Mouse (Mus musculus): ENCODE measurements around the gene Adgrg5. TPM values are rescaled to one million over a fixed set of nuclear protein-coding genes. Genes with fewer than 3 reads are reported as not detected.
A peak's percentile ranks its signal among the peaks of the same experiment; 100 is the strongest.

Gene Adgrg5
- polyA plus RNA-seq, 1 experiment from 2014 or later: 0.65 TPM

- H3K9ac ChIP-seq: no peak overlapping the region
- H3K4me1 ChIP-seq: peaks cover 10% of the 10 kb centered on the region; the same call in 1 of the 2 replicates
- ATAC-seq (ENCODE audit: insufficient read depth, low FRiP score, low read depth): no peak
- H3K36me3 ChIP-seq: no peaks in the 10 kb centered on the region
- H3K27ac ChIP-seq: peak overlapping the region; percentile 87
- H3K9me3 ChIP-seq: no peaks in the 10 kb centered on the region
- H3K4me2 ChIP-seq: no peak overlapping the region
- no peak overlapping the region for H3K4me3 ChIP-seq (replicated peaks)
- 74% methylated on average over 9 of the region's 9 CpGs for WGBS
- no peaks in the 10 kb centered on the region for H3K27me3 ChIP-seq (replicated peaks)
Observed at GRCm38 (mm10) chr8:94973786-94974185, 50.3 kb downstream of the Adgrg5 start.

GRCm38 (mm10) chr8:94974467-94975165 is 51.1 kb downstream of the Adgrg5 start, which contains the start of gene Adgrg1:
TSS of gene Adgrg1 (plus strand) at chr8:94974751.
- Histone ChIP-seq H3K27me3 (replicated peaks) (no peaks in the 10 kb centered on the region), H3K4me1 (peaks cover 10% of the 10 kb centered on the region; the same call in 1 of the 2 replicates), H3K36me3 (no peaks in the 10 kb centered on the region), H3K4me3 (replicated peaks) (no peak within 1 kb of the TSS), H3K9me3 (no peaks in the 10 kb centered on the region), H3K27ac (peak within 1 kb of the TSS; percentile 94), H3K9ac (no peak within 1 kb of the TSS), H3K4me2 (peak within 1 kb of the TSS; percentile 19; the same call in 1 of the 2 replicates)
- 31% methylated on average over 7 of the region's 7 CpGs for WGBS
- ATAC-seq (ENCODE audit: insufficient read depth, low FRiP score, low read depth): peak; percentile 82

- H3K9me3 ChIP-seq: no peaks in the 10 kb centered on the region
- peak overlapping the region; percentile 45 for H3K4me3 ChIP-seq (replicated peaks)
- peaks cover 30% of the 10 kb centered on the region for H3K4me1 ChIP-seq
- H3K4me2 ChIP-seq: peak overlapping the region; percentile 52
- WGBS: 13% methylated on average over 17 of the region's 17 CpGs
- H3K27ac ChIP-seq: peak overlapping the region; percentile 94
- no peaks in the 10 kb centered on the region for H3K27me3 ChIP-seq (replicated peaks)
- peak; percentile 59 for ATAC-seq (ENCODE audit: insufficient read depth, low FRiP score, low read depth)
- peak overlapping the region; percentile 35 for H3K9ac ChIP-seq
- H3K36me3 ChIP-seq: no peaks in the 10 kb centered on the region
Observed at GRCm38 (mm10) chr8:94976651-94977417, 53.3 kb downstream of the Adgrg5 start.

GRCm38 (mm10) chr8:94978131-94978530 is 54.6 kb downstream of the Adgrg5 start:
- WGBS: 44% methylated on average over 9 of the region's 9 CpGs
- no peak overlapping the region for H3K9ac ChIP-seq
- H3K27me3 ChIP-seq (replicated peaks): no peaks in the 10 kb centered on the region
- no peak for ATAC-seq (ENCODE audit: insufficient read depth, low FRiP score, low read depth)
- H3K27ac ChIP-seq: peak overlapping the region; percentile 94
- peak overlapping the region; percentile 52 for H3K4me2 ChIP-seq
- peaks cover 31% of the 10 kb centered on the region for H3K4me1 ChIP-seq
- peak overlapping the region; percentile 45 for H3K4me3 ChIP-seq (replicated peaks)
- no peaks in the 10 kb centered on the region for H3K9me3 ChIP-seq
- no peaks in the 10 kb centered on the region for H3K36me3 ChIP-seq

- ATAC-seq (ENCODE audit: insufficient read depth, low FRiP score, low read depth): no peak
- Histone ChIP-seq H3K4me1 (peaks cover 36% of the 10 kb centered on the region), H3K36me3 (no peaks in the 10 kb centered on the region), H3K27ac (no peak overlapping the region), H3K9me3 (no peaks in the 10 kb centered on the region), H3K9ac (no peak overlapping the region), H3K4me3 (replicated peaks) (peak overlapping the region; percentile 45), H3K4me2 (peak overlapping the region; percentile 52), H3K27me3 (replicated peaks) (no peaks in the 10 kb centered on the region)
- 64% methylated on average over 13 of the region's 13 CpGs for WGBS
Observed at GRCm38 (mm10) chr8:94978593-94979319, 55.3 kb downstream of the Adgrg5 start.

GRCm38 (mm10) chr8:94980176-94980575 is 56.7 kb downstream of the Adgrg5 start:
- H3K4me3 ChIP-seq (replicated peaks): no peak overlapping the region
- ATAC-seq (ENCODE audit: insufficient read depth, low FRiP score, low read depth): no peak
- no peaks in the 10 kb centered on the region for H3K27me3 ChIP-seq (replicated peaks)
- WGBS: 88% methylated on average over 5 of the region's 5 CpGs
- H3K9me3 ChIP-seq: no peaks in the 10 kb centered on the region
- H3K4me1 ChIP-seq: peaks cover 47% of the 10 kb centered on the region
- H3K36me3 ChIP-seq: no peaks in the 10 kb centered on the region
- no peak overlapping the region for H3K9ac ChIP-seq
- no peak overlapping the region for H3K27ac ChIP-seq
- peak overlapping the region; percentile 14; the same call in 1 of the 2 replicates for H3K4me2 ChIP-seq

GRCm38 (mm10) chr8:94980976-94981375 is 57.5 kb downstream of the Adgrg5 start:
- Histone ChIP-seq H3K27me3 (replicated peaks) (no peaks in the 10 kb centered on the region), H3K4me3 (replicated peaks) (no peak overlapping the region), H3K36me3 (no peaks in the 10 kb centered on the region), H3K4me1 (peaks cover 47% of the 10 kb centered on the region), H3K27ac (no peak overlapping the region), H3K4me2 (no peak overlapping the region), H3K9ac (no peak overlapping the region), H3K9me3 (no peaks in the 10 kb centered on the region)
- ATAC-seq (ENCODE audit: insufficient read depth, low FRiP score, low read depth): no peak
- WGBS: 46% methylated on average over 8 of the region's 8 CpGs

- Histone ChIP-seq H3K4me3 (replicated peaks) (no peak overlapping the region), H3K27ac (no peak overlapping the region), H3K9me3 (no peaks in the 10 kb centered on the region), H3K4me1 (peaks cover 47% of the 10 kb centered on the region), H3K36me3 (no peaks in the 10 kb centered on the region; the same call in 1 of the 2 replicates), H3K27me3 (replicated peaks) (0 out of 2 replicates have a peak, but pooled peaks cover 4% of the 10 kb centered on the region), H3K4me2 (no peak overlapping the region), H3K9ac (no peak overlapping the region)
- 70% methylated on average over 7 of the region's 7 CpGs for WGBS
- no peak for ATAC-seq (ENCODE audit: insufficient read depth, low FRiP score, low read depth)
Observed at GRCm38 (mm10) chr8:94981848-94982247, 58.4 kb downstream of the Adgrg5 start.

- H3K9ac ChIP-seq: no peak overlapping the region
- 14% methylated on average over 5 of the region's 5 CpGs for WGBS
- H3K4me3 ChIP-seq (replicated peaks): no peak overlapping the region
- no peak for ATAC-seq (ENCODE audit: insufficient read depth, low FRiP score, low read depth)
- H3K27ac ChIP-seq: peak overlapping the region; percentile 48; the same call in 1 of the 2 replicates
- peaks cover 49% of the 10 kb centered on the region for H3K4me1 ChIP-seq
- no peaks in the 10 kb centered on the region for H3K9me3 ChIP-seq
- H3K36me3 ChIP-seq: no peaks in the 10 kb centered on the region; the same call in 1 of the 2 replicates
- 0 out of 2 replicates have a peak overlapping the region, but pooled peaks have one; percentile 5 for H3K4me2 ChIP-seq
- H3K27me3 ChIP-seq (replicated peaks): 0 out of 2 replicates have a peak, but pooled peaks cover 4% of the 10 kb centered on the region
Observed at GRCm38 (mm10) chr8:94983146-94983545, 59.7 kb downstream of the Adgrg5 start.

GRCm38 (mm10) chr8:94983881-94984516 is 60.5 kb downstream of the Adgrg5 start:
- no peaks in the 10 kb centered on the region for H3K9me3 ChIP-seq
- H3K27ac ChIP-seq: peak overlapping the region; percentile 48; the same call in 1 of the 2 replicates
- ATAC-seq (ENCODE audit: insufficient read depth, low FRiP score, low read depth): peak; percentile 84
- H3K36me3 ChIP-seq: no peaks in the 10 kb centered on the region; the same call in 1 of the 2 replicates
- 0 out of 2 replicates have a peak, but pooled peaks cover 4% of the 10 kb centered on the region for H3K27me3 ChIP-seq (replicated peaks)
- H3K4me1 ChIP-seq: peaks cover 49% of the 10 kb centered on the region
- WGBS: 25% methylated on average over 10 of the region's 10 CpGs
- peak overlapping the region; percentile 6; the same call in 1 of the 2 replicates for H3K4me2 ChIP-seq
- H3K4me3 ChIP-seq (replicated peaks): 0 out of 2 replicates have a peak overlapping the region, but pooled peaks have one; percentile 8
- no peak overlapping the region for H3K9ac ChIP-seq

GRCm38 (mm10) chr8:94985023-94985422 is 61.5 kb downstream of the Adgrg5 start:
- 74% methylated on average over 6 of the region's 6 CpGs for WGBS
- Histone ChIP-seq H3K36me3 (no peaks in the 10 kb centered on the region; the same call in 1 of the 2 replicates), H3K4me3 (replicated peaks) (0 out of 2 replicates have a peak overlapping the region, but pooled peaks have one; percentile 8), H3K27me3 (replicated peaks) (0 out of 2 replicates have a peak, but pooled peaks cover 4% of the 10 kb centered on the region), H3K4me2 (0 out of 2 replicates have a peak overlapping the region, but pooled peaks have one; percentile 6), H3K27ac (no peak overlapping the region), H3K9me3 (no peaks in the 10 kb centered on the region), H3K9ac (no peak overlapping the region), H3K4me1 (peaks cover 45% of the 10 kb centered on the region)
- ATAC-seq (ENCODE audit: insufficient read depth, low FRiP score, low read depth): peak; percentile 70; the same call in 1 of the 2 replicates
